Mouse (Mus musculus) small intestine, adult 2 months (tissue): ENCODE data around the gene Gnao1. TPM values are rescaled to one million over a fixed set of nuclear protein-coding genes. Genes with fewer than 3 reads are reported as not detected.

ENCODE experiments used
- H3K27ac ChIP-seq: fragments of 200-500 bp; 2 replicates; pipeline ENCODE4 v1.5.1; 2012; ENCODE audit warnings: low read depth, low read length, control low read depth, inconsistent platforms; ENCODE audit not compliant: insufficient read depth
- H3K27me3 ChIP-seq: fragments of 200-500 bp; 2 replicates; pipeline ENCODE4 v1.6.1; 2012; ENCODE audit warnings: mild to moderate bottlenecking, moderate library complexity, low read length, inconsistent platforms; ENCODE audit not compliant: control insufficient read depth, insufficient read depth
- H3K36me3 ChIP-seq: fragments of 200-500 bp; 2 replicates; pipeline ENCODE4 v1.6.1; 2012; ENCODE audit warnings: mild to moderate bottlenecking, low read length, control low read depth, inconsistent platforms; ENCODE audit not compliant: control insufficient read depth, insufficient read depth
- H3K4me1 ChIP-seq: fragments of 200-500 bp; 2 replicates; pipeline ENCODE4 v1.6.1; 2012; ENCODE audit warnings: low read length, inconsistent platforms, mixed read lengths; ENCODE audit not compliant: control insufficient read depth, insufficient read depth, insufficient read length
- H3K4me3 ChIP-seq: fragments of 200-500 bp; 2 replicates; pipeline ENCODE4 v1.5.1; 2012; ENCODE audit warnings: low read depth, mild to moderate bottlenecking, control low read depth, inconsistent platforms, low read length, moderate library complexity
- CTCF ChIP-seq: fragments of 200-500 bp; IDR thresholded peaks from 2 replicates; pipeline ENCODE4 v1.5.1; 2012; ENCODE audit warnings: low read depth, mild to moderate bottlenecking, control low read depth, inconsistent platforms, low read length, moderate library complexity, mixed read lengths; ENCODE audit not compliant: insufficient replicate concordance, insufficient read length; ENCODE audit errors: extremely low read depth
- POLR2A ChIP-seq: fragments of 200-500 bp; IDR thresholded peaks from 2 replicates; pipeline ENCODE4 v1.6.1; 2012; ENCODE audit warnings: low read depth, mild to moderate bottlenecking, control low read depth, inconsistent platforms, low read length, moderate library complexity
- WGBS: fragments of 180-500 bp; shearing (Covaris S2); methylation state at CpG from one replicate; pipeline ENCODE4 v1.1.7; 2018; 5-methylcytosine and 5-hydroxymethylcytosine counted together
- polyA plus RNA-seq: library from polyadenylated mRNA; depleted of rRNA; stranded (reverse); fragments of >200 nt; gene quantifications from 2 replicates; pipeline ENCODE4 v1.2.3, GENCODE M21; 2012

Gnao1 gene
- polyA plus RNA-seq, 1 experiment: 13.6 TPM

GRCm38 (mm10) chr8:93830626-93831025 lies 20.9 kb downstream of the Gnao1 start:
- 77% methylated on average over 3 of the region's 3 CpGs for WGBS
- TF ChIP-seq CTCF: no peak
- TF ChIP-seq POLR2A: no peak
- no peaks in the 10 kb centered on the region for H3K27me3 ChIP-seq
- H3K36me3 ChIP-seq: no peaks in the 10 kb centered on the region
- 0 out of 2 replicates have a peak, but pooled peaks cover 3% of the 10 kb centered on the region for H3K4me1 ChIP-seq
- H3K4me3 ChIP-seq: no peak overlapping the region
- H3K27ac ChIP-seq: peak overlapping the region; percentile 5; the same call in 1 of the 2 replicates

GRCm38 (mm10) chr8:93835771-93836170 lies 26.0 kb downstream of the Gnao1 start:
- Histone ChIP-seq H3K4me3 (no peak overlapping the region), H3K27me3 (no peaks in the 10 kb centered on the region), H3K36me3 (no peaks in the 10 kb centered on the region), H3K27ac (no peak overlapping the region), H3K4me1 (0 out of 2 replicates have a peak, but pooled peaks cover 3% of the 10 kb centered on the region)
- WGBS: 75% methylated on average over 5 of the region's 5 CpGs
- TF ChIP-seq CTCF: no peak
- TF ChIP-seq POLR2A: no peak

- no peaks in the 10 kb centered on the region for H3K4me1 ChIP-seq
- TF ChIP-seq CTCF (no peak), POLR2A (no peak)
- no peak overlapping the region for H3K27ac ChIP-seq
- no peaks in the 10 kb centered on the region for H3K36me3 ChIP-seq
- 48% methylated on average over 8 of the region's 8 CpGs for WGBS
- H3K27me3 ChIP-seq: no peaks in the 10 kb centered on the region
- no peak overlapping the region for H3K4me3 ChIP-seq
These were observed 29.3 kb downstream of the Gnao1 start for GRCm38 (mm10) chr8:93839113-93839512.

- TF ChIP-seq CTCF (no peak), POLR2A (no peak)
- 50% methylated on average over 4 of the region's 4 CpGs for WGBS
These were observed 30.7 kb downstream of the Gnao1 start for GRCm38 (mm10) chr8:93840486-93840885.

GRCm38 (mm10) chr8:93840956-93841752 lies 31.4 kb downstream of the Gnao1 start:
- Histone ChIP-seq H3K4me1 (no peaks in the 10 kb centered on the region), H3K4me3 (no peak overlapping the region), H3K27me3 (no peaks in the 10 kb centered on the region), H3K27ac (no peak overlapping the region), H3K36me3 (no peaks in the 10 kb centered on the region)
- TF ChIP-seq CTCF: no peak
- no peak for TF ChIP-seq POLR2A
- WGBS: 32% methylated on average over 10 of the region's 10 CpGs

More at GRCm38 (mm10) chr8:93840486-93840885, 30.7 kb downstream of the Gnao1 start:
- Histone ChIP-seq H3K27ac (no peak overlapping the region), H3K36me3 (no peaks in the 10 kb centered on the region), H3K4me3 (no peak overlapping the region), H3K4me1 (no peaks in the 10 kb centered on the region), H3K27me3 (no peaks in the 10 kb centered on the region)

GRCm38 (mm10) chr8:93842574-93842973 lies 32.8 kb downstream of the Gnao1 start:
- no peaks in the 10 kb centered on the region for H3K4me1 ChIP-seq
- H3K4me3 ChIP-seq: no peak overlapping the region
- no peaks in the 10 kb centered on the region for H3K36me3 ChIP-seq
- H3K27ac ChIP-seq: no peak overlapping the region
- 85% methylated on average over 4 of the region's 4 CpGs for WGBS
- no peaks in the 10 kb centered on the region for H3K27me3 ChIP-seq
- TF ChIP-seq POLR2A: no peak
- no peak for TF ChIP-seq CTCF

- 42% methylated on average over 12 of the region's 12 CpGs for WGBS
- H3K27ac ChIP-seq: no peak overlapping the region
- no peaks in the 10 kb centered on the region for H3K27me3 ChIP-seq
- no peaks in the 10 kb centered on the region for H3K36me3 ChIP-seq
- no peaks in the 10 kb centered on the region for H3K4me1 ChIP-seq
- H3K4me3 ChIP-seq: no peak overlapping the region
- TF ChIP-seq POLR2A (no peak), CTCF (peak; percentile 12; the same call in 1 of the 2 replicates)
These were observed 34.2 kb downstream of the Gnao1 start for GRCm38 (mm10) chr8:93843858-93844502.
